Mouse (Mus musculus) heart, embryonic 11.5 days (tissue): Measurements from ENCODE around the gene Pbx2. TPM values are rescaled to one million over a fixed set of nuclear protein-coding genes. Genes with fewer than 3 reads are reported as not detected.

Experiments
- ATAC-seq: fragments of 200-750 bp; cut with Nextera tagmentation; replicated peaks from 2 replicates; pipeline ENCODE4 v1.8.0; 2017; ENCODE audit warnings: moderate library complexity; ENCODE audit not compliant: insufficient number of reproducible peaks, low FRiP score, low TSS enrichment
- H3K27ac ChIP-seq: fragments of 300-500 bp; sonication (generic); 2 replicates; pipeline ENCODE4 v1.5.1; 2014; ENCODE audit warnings: mild to moderate bottlenecking, low read depth, low read length
- H3K27me3 ChIP-seq: fragments of 300-500 bp; sonication (generic); 2 replicates; pipeline ENCODE4 v1.6.1; 2014; ENCODE audit warnings: mild to moderate bottlenecking, low read length, mixed read lengths; ENCODE audit not compliant: control insufficient read depth, insufficient read depth
- H3K36me3 ChIP-seq: fragments of 300-500 bp; sonication (generic); 2 replicates; pipeline ENCODE4 v1.6.1; 2014; ENCODE audit warnings: mild to moderate bottlenecking, low read length, moderate library complexity, mixed read lengths; ENCODE audit not compliant: control insufficient read depth, insufficient read depth
- H3K4me1 ChIP-seq: fragments of 300-500 bp; sonication (generic); 2 replicates; pipeline ENCODE4 v1.6.1; 2014; ENCODE audit warnings: low read length; ENCODE audit not compliant: control insufficient read depth, insufficient read depth
- H3K4me2 ChIP-seq: fragments of 300-500 bp; sonication (generic); 2 replicates; pipeline ENCODE4 v1.6.1; 2014; ENCODE audit warnings: mild to moderate bottlenecking, moderate library complexity
- H3K4me3 ChIP-seq: fragments of 300-500 bp; sonication (generic); 2 replicates; pipeline ENCODE4 v1.5.1; 2014; ENCODE audit warnings: low read depth, low read length
- H3K9ac ChIP-seq: fragments of 300-500 bp; sonication (generic); 2 replicates; pipeline ENCODE4 v1.6.1; 2014; ENCODE audit warnings: mild to moderate bottlenecking, low read depth, low read length, moderate library complexity
- H3K9me3 ChIP-seq: fragments of 300-500 bp; sonication (generic); replicated peaks from 2 replicates; pipeline ENCODE4 v1.6.1; 2016; ENCODE audit warnings: low read length; ENCODE audit not compliant: control insufficient read depth
- WGBS: fragments of 180-500 bp; shearing (Covaris S2); extraction: QIAGEN DNeasy Blood & Tissue Kit; methylation state at CpG from one replicate; pipeline ENCODE4 v1.1.7; 2014; ENCODE audit not compliant: insufficient replicate concordance; 5-methylcytosine and 5-hydroxymethylcytosine counted together
- polyA plus RNA-seq: library from polyadenylated mRNA; unstranded; fragments of >200 nt; fragmentation: Nextera tagmentation; extraction: Ambion mirVana; gene quantifications from 2 replicates; pipeline ENCODE4 v1.2.1, GENCODE M21; 2014

The Pbx2 gene
- polyA plus RNA-seq, 1 experiment from 2014 or later = 12.5 TPM

GRCm38 (mm10) chr17:34644608-34645007, 53.5 kb downstream of the Pbx2 start, which contains the start of gene Fkbpl:
Fkbpl (plus strand) TSS chr17:34644764.
- 1% methylated on average over 16 of the region's 16 CpGs for WGBS
- H3K4me2 ChIP-seq = peak within 1 kb of the TSS; percentile 71
- H3K27me3 ChIP-seq = no peaks in the 10 kb centered on the region
- peaks cover 15% of the 10 kb centered on the region for H3K4me1 ChIP-seq
- peak within 1 kb of the TSS; percentile 55 for H3K4me3 ChIP-seq
- H3K36me3 ChIP-seq = no peaks in the 10 kb centered on the region
- peak within 1 kb of the TSS; percentile 76 for H3K9ac ChIP-seq
- peak; percentile 70 for ATAC-seq
- H3K9me3 ChIP-seq = no peaks in the 10 kb centered on the region
- peak within 1 kb of the TSS; percentile 47 for H3K27ac ChIP-seq

- Histone ChIP-seq H3K4me1 (peaks cover 15% of the 10 kb centered on the region), H3K4me2 (peak overlapping the region; percentile 71), H3K9ac (peak overlapping the region; percentile 76; the same call in 1 of the 2 replicates), H3K27ac (0 out of 2 replicates have a peak overlapping the region, but pooled peaks have one; percentile 47), H3K27me3 (no peaks in the 10 kb centered on the region), H3K36me3 (no peaks in the 10 kb centered on the region), H3K4me3 (peak overlapping the region; percentile 55), H3K9me3 (no peaks in the 10 kb centered on the region)
- ATAC-seq = no peak
- WGBS = 34% methylated on average over 10 of the region's 10 CpGs
Observed at GRCm38 (mm10) chr17:34645256-34645829, 54.3 kb downstream of the Pbx2 start.

- peaks cover 5% of the 10 kb centered on the region for H3K36me3 ChIP-seq
- peak overlapping the region; percentile 71 for H3K4me2 ChIP-seq
- no peaks in the 10 kb centered on the region for H3K9me3 ChIP-seq
- WGBS = 83% methylated on average over 30 of the region's 30 CpGs
- no peaks in the 10 kb centered on the region for H3K27me3 ChIP-seq
- H3K4me1 ChIP-seq = peaks cover 15% of the 10 kb centered on the region
- no peak overlapping the region for H3K9ac ChIP-seq
- H3K27ac ChIP-seq = no peak overlapping the region
- H3K4me3 ChIP-seq = no peak overlapping the region
- ATAC-seq = no peak
Observed at GRCm38 (mm10) chr17:34645831-34646511, 54.9 kb downstream of the Pbx2 start.

Other genes with a start within 250 kb of the Pbx2 start
- not detected in 2 replicates for gene Btnl2, start 236.4 kb upstream of the Pbx2 start, polyA plus RNA-seq
- gene Btnl1, start 214.1 kb upstream of the Pbx2 start, polyA plus RNA-seq = not detected in 2 replicates
- gene BC051142, start 192.4 kb upstream of the Pbx2 start, polyA plus RNA-seq = not detected in 2 replicates
- not detected in 2 replicates for gene Btnl4, start 113.9 kb upstream of the Pbx2 start, polyA plus RNA-seq
- not detected in 2 replicates for gene Btnl6, start 73.9 kb upstream of the Pbx2 start, polyA plus RNA-seq
- 6.5 and 8.1 TPM in 2 replicates for gene Notch4, start 27.0 kb upstream of the Pbx2 start, polyA plus RNA-seq
- gene Gpsm3, start 1.5 kb upstream of the Pbx2 start, polyA plus RNA-seq = 5.7 and 10.3 TPM in 2 replicates
- 3.2 and 4.5 TPM in 2 replicates for gene Ager, start 6.6 kb downstream of the Pbx2 start, polyA plus RNA-seq
- gene Rnf5, start 12.4 kb downstream of the Pbx2 start, polyA plus RNA-seq = 94.7 and 115 TPM in 2 replicates
- gene Agpat1, start 13.0 kb downstream of the Pbx2 start, polyA plus RNA-seq = 51.6 and 63.1 TPM in 2 replicates
- 0.82 and 0.90 TPM in 2 replicates for gene Egfl8, start 24.7 kb downstream of the Pbx2 start, polyA plus RNA-seq
- gene Ppt2, start 37.2 kb downstream of the Pbx2 start, polyA plus RNA-seq = 31.7 and 34.3 TPM in 2 replicates
- not detected in 2 replicates for gene Prrt1, start 38.3 kb downstream of the Pbx2 start, polyA plus RNA-seq
- 10.9 and 11.4 TPM in 2 replicates for gene Fkbpl, start 53.5 kb downstream of the Pbx2 start, polyA plus RNA-seq
- gene Atf6b, start 55.9 kb downstream of the Pbx2 start, polyA plus RNA-seq = 41.0 and 49.8 TPM in 2 replicates
- 0.24 and 0.27 TPM in 2 replicates for gene Tnxb, start 79.3 kb downstream of the Pbx2 start, polyA plus RNA-seq
- gene C4b, start 152.6 kb downstream of the Pbx2 start, polyA plus RNA-seq = not detected in 2 replicates
- gene Cyp21a1, start 213.3 kb downstream of the Pbx2 start, polyA plus RNA-seq = not detected in 2 replicates
- gene Stk19, start 245.7 kb downstream of the Pbx2 start, polyA plus RNA-seq = 15.7 and 17.8 TPM in 2 replicates
- 37.3 and 38.7 TPM in 2 replicates for gene Dxo, start 245.8 kb downstream of the Pbx2 start, polyA plus RNA-seq